Mouse (Mus musculus): ENCODE measurements around the gene Ccnd2. TPM values are rescaled to one million over a fixed set of nuclear protein-coding genes. Genes with fewer than 3 reads are reported as not detected.

Ccnd2 gene
- 10 to 100 TPM in 1 of 2 experiments, 1 to 10 TPM in 1; 6.9 to 16.6 TPM for total RNA-seq (2021)
- long read RNA-seq, experiment 1, full-length matches to known transcripts, result 2 of 5 reads
- long read RNA-seq, experiment 1, partial matches to known transcripts, result 0 of 5 reads
- long read RNA-seq, experiment 1, other reads (novel, unspliced or antisense), result 3 of 5 reads
- long read RNA-seq, experiment 2, full-length matches to known transcripts, result 1 of 3 reads
- long read RNA-seq, experiment 2, partial matches to known transcripts, result 0 of 3 reads
- long read RNA-seq, experiment 2, other reads (novel, unspliced or antisense), result 2 of 3 reads

- Histone ChIP-seq H3K4me3 (peak within 1 kb of the TSS; percentile 80), H3K27ac (peak within 1 kb of the TSS; percentile 80)
- no peak for TF ChIP-seq CTCF (IDR thresholded peaks at IDR 0.05)
- intact Hi-C loops (cut with DNase I), result no loop called here
- DNase-seq, result peak; percentile 47
Measured at GRCm38 (mm10) chr6:127152106-127152951, at the start of gene Ccnd2. Ccnd2 (minus strand) TSS chr6:127152193.

- Histone ChIP-seq H3K4me3 (no peak overlapping the region), H3K27ac (no peak overlapping the region)
- TF ChIP-seq CTCF (IDR thresholded peaks at IDR 0.05), result no peak
- DNase-seq, result no peak
- intact Hi-C loops (cut with DNase I), result no loop called here
Measured at GRCm38 (mm10) chr6:127196985-127197384, 45.0 kb upstream of the Ccnd2 start.

DNA sequence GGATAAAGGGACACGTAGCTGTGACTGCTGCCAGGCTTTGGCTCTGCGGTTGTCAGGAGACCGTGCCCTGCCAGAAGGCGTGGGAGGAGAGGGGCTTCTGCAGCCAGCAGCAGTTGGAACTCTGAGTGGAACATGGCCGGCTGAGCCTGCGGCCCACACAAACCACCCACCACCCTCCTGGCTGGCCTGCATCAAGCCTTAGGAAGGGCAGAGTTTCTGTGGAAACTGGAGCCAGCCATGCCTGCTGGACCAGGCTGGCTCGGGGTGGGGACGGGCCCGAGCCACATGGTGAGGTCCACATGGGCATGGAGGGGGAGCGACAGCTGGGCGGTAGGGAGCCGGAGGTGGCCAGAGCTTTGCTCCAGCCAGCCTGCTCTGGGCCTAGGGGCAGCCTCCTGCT lies 29.3 kb upstream of the Ccnd2 start:
- peak; percentile 23 for DNase-seq
- H3K27ac ChIP-seq, result no peak overlapping the region
- intact Hi-C loops (cut with DNase I), result no loop called here
- H3K4me3 ChIP-seq, result no peak overlapping the region
- TF ChIP-seq CTCF (IDR thresholded peaks at IDR 0.05), result no peak

GRCm38 (mm10) chr6:127179056-127179759 lies 27.2 kb upstream of the Ccnd2 start:
- no peak for DNase-seq
- no peak for TF ChIP-seq CTCF (IDR thresholded peaks at IDR 0.05)
- intact Hi-C loops (cut with DNase I), result no loop called here
- Histone ChIP-seq H3K27ac (no peak overlapping the region), H3K4me3 (no peak overlapping the region)

GRCm38 (mm10) chr6:127177962-127178361 lies 26.0 kb upstream of the Ccnd2 start:
- H3K27ac ChIP-seq, result no peak overlapping the region
- no peak overlapping the region for H3K4me3 ChIP-seq
- no peak for DNase-seq
- no peak for TF ChIP-seq CTCF (IDR thresholded peaks at IDR 0.05)
- intact Hi-C loops (cut with DNase I), result no loop called here

- intact Hi-C loops (cut with DNase I), result no loop called here
- Histone ChIP-seq H3K27ac (no peak overlapping the region), H3K4me3 (no peak overlapping the region)
- no peak for DNase-seq
- TF ChIP-seq CTCF (IDR thresholded peaks at IDR 0.05), result no peak
Measured at GRCm38 (mm10) chr6:127177441-127177840, 25.4 kb upstream of the Ccnd2 start.

DNA sequence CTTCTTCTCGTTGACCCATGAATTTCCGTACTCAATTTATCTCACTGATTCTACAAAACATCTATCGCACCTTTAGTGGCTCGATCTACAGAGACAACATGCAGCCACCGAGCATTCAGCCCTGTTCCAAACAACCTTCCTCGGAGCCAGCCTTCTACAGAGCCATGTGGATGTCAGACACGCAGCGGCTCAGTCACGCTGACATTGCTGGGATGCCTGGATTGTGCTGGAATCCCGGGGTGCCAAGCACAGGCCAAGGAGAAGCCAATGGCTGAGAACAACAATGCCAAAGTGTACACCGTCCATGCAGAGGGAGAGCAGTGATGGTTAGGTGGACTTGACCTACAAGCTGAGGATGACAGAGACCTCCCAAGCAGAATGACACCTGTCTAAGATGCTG lies 20.5 kb upstream of the Ccnd2 start:
- no peak overlapping the region for H3K27ac ChIP-seq
- intact Hi-C loops (cut with DNase I), result no loop called here
- DNase-seq, result no peak
- no peak for TF ChIP-seq CTCF (IDR thresholded peaks at IDR 0.05)
- H3K4me3 ChIP-seq, result no peak overlapping the region

DNA sequence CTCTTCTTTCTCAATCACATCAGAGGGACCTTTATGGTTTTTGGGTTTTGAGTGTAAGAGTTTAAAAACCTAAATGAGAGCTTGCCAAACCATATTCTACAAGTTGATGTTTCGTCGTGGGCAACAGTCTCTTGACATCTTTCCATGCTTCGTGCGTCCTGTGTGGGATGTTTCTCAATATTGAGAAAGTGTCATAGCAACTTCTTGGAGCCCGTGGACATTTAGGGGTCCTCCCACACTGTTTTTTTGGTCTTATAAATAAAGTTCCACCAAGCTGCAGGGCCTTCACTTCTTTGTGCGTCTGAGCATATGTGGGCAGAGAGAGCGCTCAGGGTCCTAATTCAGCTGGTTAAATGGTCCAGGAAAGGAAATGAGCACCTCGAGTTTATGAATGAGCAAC lies 18.7 kb upstream of the Ccnd2 start:
- DNase-seq, result no peak
- H3K4me3 ChIP-seq, result no peak overlapping the region
- TF ChIP-seq CTCF (IDR thresholded peaks at IDR 0.05), result no peak
- H3K27ac ChIP-seq, result no peak overlapping the region
- intact Hi-C loops (cut with DNase I), result no loop called here

- Histone ChIP-seq H3K4me3 (no peak overlapping the region), H3K27ac (no peak overlapping the region)
- no peak for TF ChIP-seq CTCF (IDR thresholded peaks at IDR 0.05)
- DNase-seq, result no peak
- intact Hi-C loops (cut with DNase I), result no loop called here
Measured at GRCm38 (mm10) chr6:127165663-127166062, 13.7 kb upstream of the Ccnd2 start.

GRCm38 (mm10) chr6:127162842-127163241 lies 10.8 kb upstream of the Ccnd2 start:
- intact Hi-C loops (cut with DNase I), result no loop called here
- Histone ChIP-seq H3K4me3 (no peak overlapping the region), H3K27ac (no peak overlapping the region)
- no peak for TF ChIP-seq CTCF (IDR thresholded peaks at IDR 0.05)
- DNase-seq, result no peak

- Histone ChIP-seq H3K4me3 (no peak overlapping the region), H3K27ac (no peak overlapping the region)
- intact Hi-C loops (cut with DNase I), result no loop called here
- TF ChIP-seq CTCF (IDR thresholded peaks at IDR 0.05), result no peak
- DNase-seq, result no peak
Measured at GRCm38 (mm10) chr6:127157321-127157720, 5.3 kb upstream of the Ccnd2 start.

- H3K27ac ChIP-seq, result peak overlapping the region; percentile 76
- TF ChIP-seq CTCF (IDR thresholded peaks at IDR 0.05), result no peak
- DNase-seq, result no peak
- peak overlapping the region; percentile 80 for H3K4me3 ChIP-seq
- intact Hi-C loops (cut with DNase I), result no loop called here
Measured at GRCm38 (mm10) chr6:127155468-127155867, 3.5 kb upstream of the Ccnd2 start.

Measured in gastrocnemius, adult 2 months (tissue).